Mouse (Mus musculus) liver, adult 2 months (tissue): ENCODE data around the gene Sox5.

Source experiments
- CTCF ChIP-seq: fragments of 200-500 bp; IDR thresholded peaks from 2 replicates; pipeline ENCODE4 v1.5.1; 2011; ENCODE audit warnings: low read depth, low read length, control low read depth
- POLR2A ChIP-seq: fragments of 200-500 bp; IDR thresholded peaks from 2 replicates; pipeline ENCODE4 v1.6.1; 2011; ENCODE audit warnings: low read length, control low read depth; ENCODE audit not compliant: insufficient read depth; ENCODE audit errors: extremely low read depth

- TF ChIP-seq CTCF: peak; percentile 12; the same call in 1 of the 2 replicates
- no peak for TF ChIP-seq POLR2A
Observed at GRCm38 (mm10) chr6:144443681-144444080, 338.1 kb downstream of the Sox5 start.
